Mouse (Mus musculus) neural tube, embryonic 15.5 days (tissue): ENCODE results near the gene Bri3bp. TPM values are rescaled to one million over a fixed set of nuclear protein-coding genes. Genes with fewer than 3 reads are reported as not detected.
A peak's percentile ranks its signal among the peaks of the same experiment; 100 is the strongest.

Experiments
- ATAC-seq: fragments of 200-750 bp; cut with Nextera tagmentation; 2 replicates; pipeline ENCODE4 v1.8.0; 2017; ENCODE audit warnings: mild to moderate bottlenecking, moderate TSS enrichment, moderate library complexity; ENCODE audit not compliant: low FRiP score
- H3K27ac ChIP-seq: fragments of 300-500 bp; sonication (generic); replicated peaks from 2 replicates; pipeline ENCODE4 v1.5.1; 2015; ENCODE audit warnings: mild to moderate bottlenecking, inconsistent platforms
- H3K27me3 ChIP-seq: fragments of 300-500 bp; sonication (generic); replicated peaks from 2 replicates; pipeline ENCODE4 v1.6.1; 2015; ENCODE audit warnings: inconsistent platforms
- H3K36me3 ChIP-seq: fragments of 300-500 bp; sonication (generic); 2 replicates; pipeline ENCODE4 v1.6.1; 2015; ENCODE audit warnings: inconsistent platforms
- H3K4me1 ChIP-seq: fragments of 300-500 bp; sonication (generic); 2 replicates; pipeline ENCODE4 v1.6.1; 2015; ENCODE audit warnings: inconsistent platforms
- H3K4me2 ChIP-seq: fragments of 300-500 bp; sonication (generic); 2 replicates; pipeline ENCODE4 v1.6.1; 2015; ENCODE audit warnings: inconsistent platforms, mild to moderate bottlenecking, moderate library complexity
- H3K4me3 ChIP-seq: fragments of 300-500 bp; sonication (generic); replicated peaks from 2 replicates; pipeline ENCODE4 v1.5.1; 2015; ENCODE audit warnings: mild to moderate bottlenecking, inconsistent platforms
- H3K9ac ChIP-seq: fragments of 300-500 bp; sonication (generic); replicated peaks from 2 replicates; pipeline ENCODE4 v1.6.1; 2015; ENCODE audit warnings: mild to moderate bottlenecking, inconsistent platforms
- H3K9me3 ChIP-seq: fragments of 300-500 bp; sonication (generic); replicated peaks from 2 replicates; pipeline ENCODE4 v1.6.1; 2016; ENCODE audit warnings: inconsistent platforms
- WGBS: fragments of 180-500 bp; shearing (Covaris S2); methylation state at CpG from one replicate; pipeline ENCODE4 v1.1.7; 2015; ENCODE audit warnings: mixed read lengths; 5-methylcytosine and 5-hydroxymethylcytosine counted together
- polyA plus RNA-seq: library from polyadenylated mRNA; unstranded; fragments of >200 nt; fragmentation: Nextera tagmentation; extraction: Ambion mirVana; gene quantifications from 2 replicates; pipeline ENCODE4 v1.2.1, GENCODE M21; 2015

Gene Bri3bp
- polyA plus RNA-seq, 1 experiment from 2014 or later: 37.3 TPM

GRCm38 (mm10) chr5:125440583-125441233 is 660 bp upstream of the Bri3bp start:
- peak overlapping the region; percentile 91 for H3K9ac ChIP-seq
- ATAC-seq: no peak; the same call in 1 of the 2 replicates
- WGBS: 5% methylated on average over 7 of the region's 7 CpGs

DNA sequence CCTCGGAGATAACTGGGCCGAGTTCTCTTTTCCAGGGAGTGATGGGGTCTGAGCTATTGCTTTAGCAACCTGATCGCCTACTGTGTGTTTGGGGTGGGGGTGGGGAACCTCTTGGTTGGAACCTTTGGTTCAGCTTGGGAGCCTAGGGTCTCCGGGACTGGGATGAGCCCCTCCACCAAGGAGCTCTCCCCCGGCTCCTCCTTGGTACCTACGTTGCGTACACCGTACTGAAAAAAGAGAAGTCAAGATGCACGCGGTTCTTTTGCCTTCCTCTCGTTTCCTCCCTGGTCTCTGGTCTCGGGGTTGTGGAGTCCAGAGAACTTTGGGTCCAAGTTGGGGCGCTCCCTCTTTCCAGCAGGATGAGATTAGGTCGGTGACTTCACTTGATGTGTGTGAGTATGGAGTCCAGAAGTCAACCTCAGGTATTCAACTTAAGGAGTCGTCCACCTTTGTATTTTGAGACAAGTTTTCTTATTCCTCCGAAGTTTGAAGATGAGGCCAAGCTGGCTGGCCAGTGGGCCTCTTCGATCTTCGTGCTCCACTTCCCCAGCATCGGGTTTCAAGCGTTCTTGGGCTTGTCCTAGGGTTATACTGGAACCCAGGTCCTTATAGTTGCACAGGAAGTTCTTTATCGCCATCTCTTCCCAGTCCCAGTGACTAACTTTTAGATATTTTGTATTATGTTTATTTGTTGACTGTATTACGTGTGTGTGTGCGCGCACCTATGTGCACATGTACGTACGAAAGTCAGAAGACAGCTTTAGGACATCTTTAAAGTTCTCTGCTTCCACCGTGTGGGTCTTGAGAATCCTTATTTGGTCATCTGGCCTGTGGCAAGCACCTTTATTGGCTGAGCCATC is 998 bp downstream of the Bri3bp start:
- peak; percentile 18; the same call in 1 of the 2 replicates for ATAC-seq
- no peaks in the 10 kb centered on the region for H3K27me3 ChIP-seq

More at GRCm38 (mm10) chr5:125440583-125441233, 660 bp upstream of the Bri3bp start:
- no peaks in the 10 kb centered on the region for H3K27me3 ChIP-seq
- H3K36me3 ChIP-seq: no peaks in the 10 kb centered on the region
- peak overlapping the region; percentile 95 for H3K4me3 ChIP-seq
- H3K9me3 ChIP-seq: no peaks in the 10 kb centered on the region
- H3K4me2 ChIP-seq: peak overlapping the region; percentile 79
- H3K27ac ChIP-seq: peak overlapping the region; percentile 88
- H3K4me1 ChIP-seq: peaks cover 25% of the 10 kb centered on the region

DNA sequence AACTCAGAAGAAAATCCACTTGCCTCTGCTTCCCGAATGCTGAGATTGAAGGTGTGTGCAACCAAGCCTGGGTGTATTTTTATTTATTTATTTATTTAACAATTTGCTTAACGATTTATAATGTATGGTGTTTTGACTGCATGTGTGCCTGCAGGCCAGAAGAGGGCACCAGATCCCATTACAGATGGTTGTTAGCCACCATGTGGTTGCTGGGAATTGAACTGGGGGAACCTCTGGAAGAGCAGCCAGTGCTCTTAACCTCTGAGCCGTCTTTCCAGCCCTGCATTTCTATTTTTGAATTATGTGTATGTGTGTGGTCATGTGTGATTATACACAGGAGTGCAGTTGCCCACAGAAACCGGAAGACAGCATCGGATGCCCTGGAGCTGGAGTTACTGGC is 2.0 kb downstream of the Bri3bp start:
- no peak overlapping the region for H3K4me3 ChIP-seq
- no peak for ATAC-seq
- 90% methylated on average over 5 of the region's 5 CpGs for WGBS
- no peak overlapping the region for H3K27ac ChIP-seq
- H3K27me3 ChIP-seq: no peaks in the 10 kb centered on the region
- H3K9me3 ChIP-seq: no peaks in the 10 kb centered on the region
- H3K4me2 ChIP-seq: no peak overlapping the region
- no peaks in the 10 kb centered on the region for H3K36me3 ChIP-seq
- no peak overlapping the region for H3K9ac ChIP-seq
- peaks cover 29% of the 10 kb centered on the region for H3K4me1 ChIP-seq

More for the DNA sequence above, 998 bp downstream of the Bri3bp start:
- Histone ChIP-seq H3K9ac (peak overlapping the region; percentile 91), H3K4me1 (peaks cover 29% of the 10 kb centered on the region), H3K4me2 (peak overlapping the region; percentile 79), H3K27ac (peak overlapping the region; percentile 88), H3K36me3 (no peaks in the 10 kb centered on the region), H3K9me3 (no peaks in the 10 kb centered on the region), H3K4me3 (peak overlapping the region; percentile 95)
- WGBS: 23% methylated on average over 27 of the region's 27 CpGs

DNA sequence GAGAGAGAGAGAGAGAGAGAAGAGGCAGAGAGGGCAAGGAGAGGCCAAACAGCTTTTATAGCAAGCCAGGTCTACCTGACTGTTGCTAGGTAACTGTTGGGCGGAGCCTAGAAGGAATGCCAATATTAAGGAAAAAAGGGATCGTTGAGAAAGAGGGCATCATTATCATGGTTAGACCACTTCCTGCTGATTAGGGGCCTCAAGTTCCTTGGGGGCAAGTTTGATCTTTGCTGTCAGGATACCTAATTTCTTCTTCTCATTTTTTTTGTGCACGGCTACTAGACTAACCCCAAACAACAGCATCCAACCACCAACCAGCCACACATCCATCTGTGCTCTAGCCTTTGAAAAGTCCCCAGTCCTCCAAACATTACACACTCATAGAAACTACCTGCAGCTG is 2.5 kb downstream of the Bri3bp start:
- no peaks in the 10 kb centered on the region for H3K9me3 ChIP-seq
- no peak overlapping the region for H3K4me2 ChIP-seq
- ATAC-seq: no peak
- H3K27ac ChIP-seq: no peak overlapping the region
- no peak overlapping the region for H3K9ac ChIP-seq
- H3K4me3 ChIP-seq: no peak overlapping the region
- H3K36me3 ChIP-seq: no peaks in the 10 kb centered on the region
- WGBS: 87% methylated on average over 3 of the region's 3 CpGs
- no peaks in the 10 kb centered on the region for H3K27me3 ChIP-seq
- H3K4me1 ChIP-seq: peaks cover 29% of the 10 kb centered on the region

GRCm38 (mm10) chr5:125444554-125444953 is 3.2 kb downstream of the Bri3bp start:
- peaks cover 29% of the 10 kb centered on the region for H3K4me1 ChIP-seq
- no peak overlapping the region for H3K4me2 ChIP-seq
- H3K4me3 ChIP-seq: no peak overlapping the region
- no peak for ATAC-seq
- no peaks in the 10 kb centered on the region for H3K27me3 ChIP-seq
- no peaks in the 10 kb centered on the region for H3K36me3 ChIP-seq
- no peaks in the 10 kb centered on the region for H3K9me3 ChIP-seq
- H3K27ac ChIP-seq: no peak overlapping the region
- no peak overlapping the region for H3K9ac ChIP-seq
- 92% methylated on average over 4 of the region's 4 CpGs for WGBS

GRCm38 (mm10) chr5:125446344-125446743 is 5.0 kb downstream of the Bri3bp start:
- H3K27ac ChIP-seq: no peak overlapping the region
- H3K36me3 ChIP-seq: no peaks in the 10 kb centered on the region
- no peak overlapping the region for H3K4me2 ChIP-seq
- H3K27me3 ChIP-seq: no peaks in the 10 kb centered on the region
- peaks cover 23% of the 10 kb centered on the region for H3K4me1 ChIP-seq
- no peak for ATAC-seq
- H3K9me3 ChIP-seq: no peaks in the 10 kb centered on the region
- no peak overlapping the region for H3K9ac ChIP-seq
- H3K4me3 ChIP-seq: no peak overlapping the region
- WGBS: 73% methylated on average over 7 of the region's 7 CpGs

DNA sequence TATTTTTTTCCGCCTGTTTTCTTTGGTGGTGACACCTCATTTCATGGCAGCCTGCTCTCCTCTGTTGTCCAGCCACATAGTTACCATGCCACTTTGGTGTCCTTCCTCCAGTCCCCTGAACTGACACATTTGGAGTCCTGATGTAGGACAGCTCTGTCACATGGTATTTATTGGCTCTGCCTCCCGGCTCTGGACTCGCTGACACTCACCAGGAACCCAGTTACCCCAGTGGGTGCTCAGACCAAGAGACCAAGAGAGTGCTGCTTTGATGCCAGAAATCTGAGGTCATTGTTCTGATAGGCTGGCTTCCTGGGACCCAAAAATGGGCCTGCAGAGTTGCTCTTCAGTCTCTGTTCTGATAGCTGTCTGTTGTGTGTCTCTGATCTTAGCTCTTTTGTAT is 6.7 kb downstream of the Bri3bp start:
- peaks cover 14% of the 10 kb centered on the region; the same call in 1 of the 2 replicates for H3K4me1 ChIP-seq
- ATAC-seq: no peak
- no peak overlapping the region for H3K4me3 ChIP-seq
- H3K27ac ChIP-seq: no peak overlapping the region
- no peaks in the 10 kb centered on the region for H3K27me3 ChIP-seq
- H3K9me3 ChIP-seq: no peaks in the 10 kb centered on the region
- H3K36me3 ChIP-seq: peaks cover 9% of the 10 kb centered on the region; the same call in 1 of the 2 replicates
- no peak overlapping the region for H3K4me2 ChIP-seq
- no peak overlapping the region for H3K9ac ChIP-seq
- 79% methylated on average over 3 of the region's 3 CpGs for WGBS

- H3K4me1 ChIP-seq: peaks cover 9% of the 10 kb centered on the region; the same call in 1 of the 2 replicates
- H3K4me2 ChIP-seq: no peak overlapping the region
- no peak for ATAC-seq
- no peaks in the 10 kb centered on the region for H3K27me3 ChIP-seq
- no peak overlapping the region for H3K9ac ChIP-seq
- H3K4me3 ChIP-seq: no peak overlapping the region
- over 99% methylated on average over 4 of the region's 4 CpGs for WGBS
- H3K27ac ChIP-seq: no peak overlapping the region
- no peaks in the 10 kb centered on the region for H3K9me3 ChIP-seq
- H3K36me3 ChIP-seq: peaks cover 15% of the 10 kb centered on the region; the same call in 1 of the 2 replicates
Measured at GRCm38 (mm10) chr5:125448631-125449030, 7.3 kb downstream of the Bri3bp start.

DNA sequence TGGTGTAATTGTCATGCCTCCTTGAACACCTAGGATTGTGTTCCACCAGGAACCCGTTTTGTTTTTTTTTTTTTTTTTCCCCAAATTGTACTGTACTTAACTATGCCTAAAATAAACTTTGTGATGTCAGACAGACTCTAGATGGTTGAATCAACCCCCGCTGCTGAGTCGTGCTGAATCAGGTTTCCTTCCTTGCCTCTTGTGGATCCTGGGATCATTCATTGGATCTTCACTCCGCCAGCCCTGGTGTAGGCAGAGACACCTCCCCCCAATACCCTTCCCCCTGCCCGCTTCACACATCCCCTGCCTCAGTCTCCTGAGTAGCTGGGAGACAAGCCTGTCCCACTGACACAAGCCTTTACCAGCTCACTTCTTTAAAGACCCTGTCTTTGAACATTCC is 7.9 kb downstream of the Bri3bp start:
- no peak for ATAC-seq
- Histone ChIP-seq H3K27me3 (no peaks in the 10 kb centered on the region), H3K27ac (no peak overlapping the region), H3K4me1 (peaks cover 6% of the 10 kb centered on the region; the same call in 1 of the 2 replicates), H3K9ac (no peak overlapping the region), H3K36me3 (peaks cover 19% of the 10 kb centered on the region), H3K9me3 (no peaks in the 10 kb centered on the region), H3K4me2 (no peak overlapping the region), H3K4me3 (no peak overlapping the region)
- WGBS: 87% methylated on average over 5 of the region's 5 CpGs

DNA sequence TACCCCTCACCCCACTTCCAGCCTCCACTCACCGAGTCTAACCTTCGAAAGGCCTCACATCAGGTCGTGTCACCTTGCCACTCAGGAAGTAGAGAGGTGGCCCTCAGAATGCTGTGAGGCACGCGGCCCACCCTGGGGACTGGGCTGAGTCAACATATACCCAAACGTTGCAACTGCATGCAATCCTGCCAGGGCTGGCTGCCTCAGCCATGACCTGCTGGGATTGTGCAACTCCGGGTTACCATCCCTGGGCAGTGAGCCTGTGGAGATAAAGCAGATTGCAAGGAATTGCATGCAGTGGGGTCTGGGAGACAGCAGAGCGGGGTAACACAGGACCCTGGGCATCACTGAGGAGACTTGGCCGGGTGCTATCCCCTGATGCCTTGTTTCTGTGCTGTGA is 11.2 kb downstream of the Bri3bp start:
- no peaks in the 10 kb centered on the region for H3K27me3 ChIP-seq
- WGBS: 94% methylated on average over 9 of the region's 9 CpGs
- no peaks in the 10 kb centered on the region for H3K4me1 ChIP-seq
- H3K4me3 ChIP-seq: no peak overlapping the region
- no peak for ATAC-seq
- no peak overlapping the region for H3K27ac ChIP-seq
- no peak overlapping the region for H3K4me2 ChIP-seq
- no peaks in the 10 kb centered on the region for H3K9me3 ChIP-seq
- H3K9ac ChIP-seq: no peak overlapping the region
- peaks cover 41% of the 10 kb centered on the region for H3K36me3 ChIP-seq

GRCm38 (mm10) chr5:125456100-125456499 is 14.7 kb downstream of the Bri3bp start:
- peaks cover 41% of the 10 kb centered on the region for H3K36me3 ChIP-seq
- H3K4me1 ChIP-seq: no peaks in the 10 kb centered on the region
- H3K4me3 ChIP-seq: no peak overlapping the region
- H3K4me2 ChIP-seq: no peak overlapping the region
- no peaks in the 10 kb centered on the region for H3K9me3 ChIP-seq
- no peak overlapping the region for H3K9ac ChIP-seq
- no peaks in the 10 kb centered on the region for H3K27me3 ChIP-seq
- no peak for ATAC-seq
- 94% methylated on average over 6 of the region's 6 CpGs for WGBS
- H3K27ac ChIP-seq: no peak overlapping the region

- Histone ChIP-seq H3K4me3 (no peak overlapping the region), H3K27me3 (no peaks in the 10 kb centered on the region), H3K9me3 (no peaks in the 10 kb centered on the region), H3K27ac (no peak overlapping the region), H3K4me1 (no peaks in the 10 kb centered on the region), H3K36me3 (peaks cover 36% of the 10 kb centered on the region), H3K9ac (no peak overlapping the region), H3K4me2 (no peak overlapping the region)
- 92% methylated on average over 6 of the region's 6 CpGs for WGBS
- no peak for ATAC-seq
Measured at GRCm38 (mm10) chr5:125457538-125457937, 16.2 kb downstream of the Bri3bp start.
